Mouse (Mus musculus) stomach, postnatal 0 days (tissue): ENCODE results near the gene Safb.

Source experiments
- CTCF ChIP-seq: IDR thresholded peaks from 2 replicates; pipeline ENCODE4 v1.5.1; 2016; ENCODE audit warnings: antibody characterized with exemption, low read depth, mild to moderate bottlenecking, moderate library complexity
- EP300 ChIP-seq: optimal IDR thresholded peaks from 2 replicates; pipeline ENCODE3; 2016; ENCODE audit warnings: antibody characterized with exemption

DNA sequence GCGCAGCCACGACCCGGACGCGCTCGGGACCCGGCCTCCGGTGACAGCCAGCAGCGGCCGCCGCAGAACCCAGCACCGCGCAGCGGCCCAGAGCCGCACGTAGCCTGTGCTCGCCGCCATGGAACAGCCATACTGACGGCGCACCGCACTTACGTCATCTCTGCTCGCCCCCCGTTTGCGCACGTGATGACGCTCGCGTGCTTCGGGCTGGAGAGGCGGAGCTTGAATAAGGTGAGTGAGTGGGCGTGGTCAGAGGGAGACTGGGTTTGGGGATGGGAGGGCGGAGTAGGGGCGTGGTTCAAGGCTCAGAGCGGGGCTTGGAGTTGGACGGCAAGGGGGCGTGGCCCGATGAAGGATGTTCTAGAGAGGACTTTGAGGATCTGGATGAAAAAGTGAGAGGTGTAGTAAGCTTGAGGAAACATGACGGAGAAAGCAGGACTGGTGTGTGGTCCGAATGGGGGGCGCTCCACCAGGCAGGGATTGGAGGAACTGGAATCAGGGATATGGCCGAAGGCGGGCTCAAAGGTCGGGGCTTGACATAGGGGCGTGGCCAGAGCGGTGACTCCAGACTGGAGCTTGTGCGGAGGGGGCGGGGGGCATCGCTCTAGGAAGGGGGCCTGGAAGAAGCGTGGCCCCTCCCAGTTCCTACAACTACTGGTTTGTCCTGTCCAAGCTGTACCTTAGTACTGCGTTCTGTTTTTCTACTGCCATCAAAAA is 42.3 kb downstream of the Safb start, which contains the start of gene Lonp1:
- TF ChIP-seq CTCF, result no peak; the same call in 1 of the 2 replicates
- no peak for TF ChIP-seq EP300
